Mouse (Mus musculus) heart, embryonic 14.5 days (tissue): ENCODE results near the gene Pank4. TPM values are rescaled to one million over a fixed set of nuclear protein-coding genes. Genes with fewer than 3 reads are reported as not detected.

ENCODE experiments used
- ATAC-seq: fragments of 200-750 bp; cut with Nextera tagmentation; 2 replicates; pipeline ENCODE4 v1.8.0; 2017; ENCODE audit warnings: low read depth, moderate TSS enrichment; ENCODE audit not compliant: insufficient number of reproducible peaks, insufficient read depth, low FRiP score
- H3K27ac ChIP-seq, 2 experiments: fragments of 200-500 bp in 1 of 2; fragments of 300-500 bp in 1 of 2; sonication (generic) in 1 of 2; replicated peaks in 1 of 2; 2 replicates each; pipeline ENCODE4 v1.5.1; 2012 to 2014; ENCODE audit warnings: low read depth in 2 of 2, low read length in 2 of 2, control low read depth in 1 of 2, mild to moderate bottlenecking in 1 of 2, mixed read lengths in 1 of 2; ENCODE audit not compliant: control insufficient read depth in 1 of 2, insufficient read depth in 1 of 2
- H3K27me3 ChIP-seq: fragments of 300-500 bp; sonication (generic); 2 replicates; pipeline ENCODE4 v1.6.1; 2014; ENCODE audit warnings: mild to moderate bottlenecking, low read length, control low read depth; ENCODE audit not compliant: control insufficient read depth, insufficient read depth
- H3K36me3 ChIP-seq: fragments of 300-500 bp; sonication (generic); 2 replicates; pipeline ENCODE4 v1.6.1; 2014; ENCODE audit warnings: mild to moderate bottlenecking, control low read depth, low read length, mixed read lengths; ENCODE audit not compliant: control insufficient read depth, insufficient read depth
- H3K4me1 ChIP-seq, 2 experiments: fragments of 200-500 bp in 1 of 2; fragments of 300-500 bp in 1 of 2; sonication (generic) in 1 of 2; 2 replicates each; pipeline ENCODE4 v1.6.1; 2012 to 2014; ENCODE audit warnings: low read length in 2 of 2, control low read depth in 1 of 2, mixed read lengths in 1 of 2; ENCODE audit not compliant: control insufficient read depth in 2 of 2, insufficient read depth in 2 of 2
- H3K4me2 ChIP-seq: fragments of 300-500 bp; sonication (generic); 2 replicates; pipeline ENCODE4 v1.6.1; 2014; ENCODE audit warnings: mild to moderate bottlenecking, low read length
- H3K4me3 ChIP-seq, 2 experiments: fragments of 200-500 bp in 1 of 2; fragments of 300-500 bp in 1 of 2; sonication (generic) in 1 of 2; 2 replicates each; pipeline ENCODE4 v1.5.1; 2012 to 2014; ENCODE audit warnings: low read length in 2 of 2, mild to moderate bottlenecking in 2 of 2, control low read depth in 1 of 2, low read depth in 1 of 2, moderate library complexity in 1 of 2; ENCODE audit not compliant: control insufficient read depth in 1 of 2, insufficient read depth in 1 of 2
- H3K9ac ChIP-seq: fragments of 300-500 bp; sonication (generic); 2 replicates; pipeline ENCODE4 v1.6.1; 2014; ENCODE audit warnings: mild to moderate bottlenecking, low read length
- H3K9me3 ChIP-seq: fragments of 300-500 bp; sonication (generic); 2 replicates; pipeline ENCODE4 v1.6.1; 2016; ENCODE audit warnings: low read length, control low read depth; ENCODE audit not compliant: control insufficient read depth
- WGBS: fragments of 180-500 bp; shearing (Covaris S2); extraction: QIAGEN DNeasy Blood & Tissue Kit; methylation state at CpG from one replicate; pipeline ENCODE4 v1.1.7; 2014; 5-methylcytosine and 5-hydroxymethylcytosine counted together
- polyA plus RNA-seq: library from polyadenylated mRNA; unstranded; fragments of >200 nt; fragmentation: Nextera tagmentation; extraction: Ambion mirVana; gene quantifications from 2 replicates; pipeline ENCODE4 v1.2.1, GENCODE M21; 2014

Pank4 gene
- polyA plus RNA-seq, 1 experiment from 2014 or later, result 42.1 TPM

GRCm38 (mm10) chr4:154980110-154980509 is 16.2 kb downstream of the Pank4 start:
- 86% methylated on average over 4 of the region's 4 CpGs for WGBS
- ATAC-seq, result no peak
- peaks cover 64% of the 10 kb centered on the region for H3K36me3 ChIP-seq

GRCm38 (mm10) chr4:154981076-154981475 is 17.2 kb downstream of the Pank4 start:
- Histone ChIP-seq H3K27ac (no peak overlapping the region), H3K4me1 (peaks cover 3 to 4% of the 10 kb centered on the region in 2 experiments; a peak in 2 of 4 replicates), H3K36me3 (peaks cover 55% of the 10 kb centered on the region), H3K9ac (no peak overlapping the region), H3K4me2 (no peak overlapping the region), H3K4me3 (no peak overlapping the region), H3K27me3 (peaks cover 20% of the 10 kb centered on the region), H3K9me3 (no peaks in the 10 kb centered on the region)
- WGBS, result 79% methylated on average over 6 of the region's 6 CpGs
- ATAC-seq, result no peak

More at GRCm38 (mm10) chr4:154980110-154980509, 16.2 kb downstream of the Pank4 start:
- H3K4me3 ChIP-seq, result no peak overlapping the region
- no peaks in the 10 kb centered on the region for H3K4me1 ChIP-seq
- H3K27me3 ChIP-seq, result peaks cover 19% of the 10 kb centered on the region
- no peaks in the 10 kb centered on the region for H3K9me3 ChIP-seq
- H3K9ac ChIP-seq, result no peak overlapping the region
- no peak overlapping the region for H3K4me2 ChIP-seq
- H3K27ac ChIP-seq, result no peak overlapping the region

- peaks cover 50% of the 10 kb centered on the region for H3K36me3 ChIP-seq
- H3K9ac ChIP-seq, result no peak overlapping the region
- H3K27me3 ChIP-seq, result peaks cover 20% of the 10 kb centered on the region
- no peak overlapping the region for H3K4me3 ChIP-seq
- no peak overlapping the region for H3K4me2 ChIP-seq
- WGBS, result 33% methylated on average over 7 of the region's 7 CpGs
- no peak overlapping the region for H3K27ac ChIP-seq
- H3K9me3 ChIP-seq, result no peaks in the 10 kb centered on the region
- no peak for ATAC-seq
- peaks cover 3 to 6% of the 10 kb centered on the region in 2 experiments; a peak in 2 of 4 replicates for H3K4me1 ChIP-seq
These were observed 17.6 kb downstream of the Pank4 start for GRCm38 (mm10) chr4:154981530-154981929.

GRCm38 (mm10) chr4:154982247-154983120 is 18.6 kb downstream of the Pank4 start:
- H3K4me3 ChIP-seq, result no peak overlapping the region
- H3K4me2 ChIP-seq, result no peak overlapping the region
- H3K9ac ChIP-seq, result no peak overlapping the region
- H3K4me1 ChIP-seq, result peaks cover 3 to 6% of the 10 kb centered on the region in 2 experiments; a peak in 2 of 4 replicates
- no peaks in the 10 kb centered on the region for H3K9me3 ChIP-seq
- peaks cover 40% of the 10 kb centered on the region for H3K36me3 ChIP-seq
- WGBS, result 71% methylated on average over 18 of the region's 19 CpGs
- H3K27ac ChIP-seq, result no peak overlapping the region
- ATAC-seq, result no peak
- H3K27me3 ChIP-seq, result peaks cover 20% of the 10 kb centered on the region

- H3K9ac ChIP-seq, result no peak overlapping the region
- WGBS, result 20% methylated on average over 24 of the region's 24 CpGs
- H3K4me1 ChIP-seq, result peaks cover 3 to 6% of the 10 kb centered on the region in 2 experiments; a peak in 2 of 4 replicates
- H3K9me3 ChIP-seq, result no peaks in the 10 kb centered on the region
- no peak overlapping the region for H3K27ac ChIP-seq
- H3K4me2 ChIP-seq, result no peak overlapping the region
- H3K4me3 ChIP-seq, result no peak overlapping the region
- peaks cover 20% of the 10 kb centered on the region for H3K27me3 ChIP-seq
- no peak for ATAC-seq
- H3K36me3 ChIP-seq, result peaks cover 28% of the 10 kb centered on the region
These were observed 19.8 kb downstream of the Pank4 start for GRCm38 (mm10) chr4:154983767-154984166.

- ATAC-seq, result no peak
- Histone ChIP-seq H3K9me3 (no peaks in the 10 kb centered on the region), H3K27ac (no peak overlapping the region), H3K4me3 (no peak overlapping the region), H3K9ac (peak overlapping the region; percentile 4; the same call in 1 of the 2 replicates), H3K4me2 (no peak overlapping the region), H3K36me3 (peaks cover 13% of the 10 kb centered on the region), H3K27me3 (peaks cover 20% of the 10 kb centered on the region), H3K4me1 (peaks cover 3 to 6% of the 10 kb centered on the region in 2 experiments; a peak in 2 of 4 replicates)
- WGBS, result 84% methylated on average over 5 of the region's 5 CpGs
These were observed 21.3 kb downstream of the Pank4 start for GRCm38 (mm10) chr4:154985151-154985777.

- ATAC-seq, result no peak
- H3K4me3 ChIP-seq, result no peak overlapping the region
- H3K9ac ChIP-seq, result peak overlapping the region; percentile 4; the same call in 1 of the 2 replicates
- no peak overlapping the region for H3K27ac ChIP-seq
- H3K4me2 ChIP-seq, result peak overlapping the region; percentile 16
- peaks cover 3 to 6% of the 10 kb centered on the region in 2 experiments; a peak in 2 of 4 replicates for H3K4me1 ChIP-seq
- H3K36me3 ChIP-seq, result peaks cover 4% of the 10 kb centered on the region
- 18% methylated on average over 16 of the region's 17 CpGs for WGBS
- peaks cover 20% of the 10 kb centered on the region for H3K27me3 ChIP-seq
- H3K9me3 ChIP-seq, result no peaks in the 10 kb centered on the region
These were observed 22.2 kb downstream of the Pank4 start for GRCm38 (mm10) chr4:154986096-154986495.
